Mouse (Mus musculus) spleen, adult 2 months (tissue): ENCODE data around the gene Hoxb2.

Experiments used
- CTCF ChIP-seq: fragments of 200-500 bp; IDR thresholded peaks from 2 replicates; pipeline ENCODE4 v1.5.1; 2011; ENCODE audit warnings: mild to moderate bottlenecking, inconsistent platforms; ENCODE audit not compliant: insufficient read depth, insufficient read length, insufficient replicate concordance; ENCODE audit errors: extremely low read depth
- POLR2A ChIP-seq: fragments of 200-500 bp; IDR thresholded peaks from 2 replicates; pipeline ENCODE4 v1.6.1; 2011; ENCODE audit warnings: low read depth, low read length, inconsistent platforms

GRCm38 (mm10) chr11:96324965-96325364 is 25.4 kb upstream of the Hoxb2 start:
- TF ChIP-seq POLR2A (no peak), CTCF (no peak)
